Mouse (Mus musculus) embryo, embryonic 10.5 days (tissue): ENCODE measurements around the gene Itgb5.

Experiments
- DNase-seq: peaks from one replicate; pipeline ENCODE4 v3.0.0-alpha.2; 2015; ENCODE audit warnings: low spot score

The Itgb5 gene

DNA sequence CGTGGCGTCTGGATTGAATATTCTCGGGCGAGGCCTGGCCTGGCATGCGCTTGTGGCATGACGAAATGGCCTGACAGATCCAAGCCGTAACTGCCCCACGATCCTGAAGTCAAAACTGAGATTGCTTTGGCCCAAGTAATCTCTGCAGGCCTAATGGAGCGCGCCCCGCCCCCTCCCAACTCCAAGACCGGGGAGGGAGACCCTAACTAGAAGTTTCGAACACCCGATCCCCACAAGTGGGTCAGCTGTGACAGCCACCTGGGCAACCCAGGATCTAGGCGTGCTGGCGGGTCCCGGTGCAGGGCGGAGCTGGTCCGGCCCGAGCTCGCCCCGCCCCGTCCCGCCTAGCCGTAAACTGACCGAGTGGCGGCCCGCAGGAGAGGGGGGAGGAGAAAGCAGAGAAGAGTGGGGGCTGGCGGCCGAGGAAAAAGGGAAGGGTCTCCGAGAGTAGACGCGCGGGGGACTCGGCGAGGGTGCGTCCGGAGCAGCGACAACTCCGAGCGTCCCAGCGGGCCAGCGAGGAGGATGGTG is at the start of gene Itgb5:
Gene Itgb5, plus strand, starts transcription at position 365 of the 531 bp plus-strand sequence.
- DNase-seq = peak; percentile 82

DNA sequence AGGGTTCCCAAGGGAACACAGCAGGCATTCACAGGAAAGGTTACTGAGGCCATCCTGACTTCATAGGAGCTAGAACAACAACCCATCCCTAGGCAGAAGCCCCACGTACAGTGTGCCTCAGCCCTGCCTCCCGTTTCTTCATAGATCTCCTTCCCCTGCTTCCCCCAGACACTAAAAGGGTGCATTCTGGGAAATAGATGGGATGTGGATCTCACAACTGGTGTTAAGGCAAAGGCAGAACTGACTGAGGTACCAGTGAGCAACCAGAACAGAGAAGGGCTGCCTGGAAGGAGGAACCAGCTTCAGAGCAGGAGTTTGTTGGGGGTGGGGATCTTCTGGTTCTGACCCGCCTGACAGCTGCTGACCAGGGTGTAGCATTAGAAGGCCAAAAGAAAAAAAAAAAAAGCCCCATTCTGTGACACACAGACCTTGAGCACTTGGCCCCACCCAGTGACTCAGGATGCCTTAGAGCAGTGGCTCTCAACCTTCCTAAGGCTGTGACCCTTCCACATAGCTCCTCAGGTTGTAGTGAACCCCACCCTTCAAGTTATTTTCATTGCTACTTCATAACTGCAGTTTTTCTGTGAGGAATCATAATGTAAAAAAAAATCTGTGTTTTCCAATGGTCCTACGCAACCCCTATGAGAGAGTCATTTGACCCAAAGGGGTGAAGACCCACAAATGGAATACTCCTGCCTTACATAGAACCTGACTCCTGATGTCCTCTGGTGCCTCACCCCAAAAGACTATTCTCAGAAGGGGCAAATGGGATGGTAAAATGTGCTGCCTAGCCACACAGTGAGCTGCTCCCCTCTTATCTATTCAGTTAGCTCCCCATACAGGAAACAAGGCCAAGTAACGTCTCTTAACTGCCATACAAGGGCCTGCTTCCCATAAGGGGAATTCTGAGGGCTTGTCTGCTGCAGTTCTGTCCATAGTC is 47.4 kb upstream of the Itgb5 start:
- no peak for DNase-seq

DNA sequence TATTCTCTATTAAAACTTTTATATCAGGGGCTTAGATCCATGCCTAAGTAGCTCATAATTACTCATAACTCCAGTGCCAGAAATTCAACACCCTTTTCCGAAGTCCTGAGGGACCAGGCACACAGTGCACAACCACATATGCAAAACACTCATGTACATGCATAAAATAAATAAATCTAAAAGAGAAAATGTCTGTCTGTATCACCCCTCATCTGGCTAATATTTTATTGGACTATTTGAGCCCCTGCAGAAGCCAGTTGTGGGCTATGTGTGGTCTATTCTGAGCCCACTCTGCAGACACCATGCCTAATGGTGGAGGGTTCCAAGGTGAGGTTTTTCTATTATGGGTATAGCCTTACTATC is 46.8 kb upstream of the Itgb5 start:
- no peak for DNase-seq

DNA sequence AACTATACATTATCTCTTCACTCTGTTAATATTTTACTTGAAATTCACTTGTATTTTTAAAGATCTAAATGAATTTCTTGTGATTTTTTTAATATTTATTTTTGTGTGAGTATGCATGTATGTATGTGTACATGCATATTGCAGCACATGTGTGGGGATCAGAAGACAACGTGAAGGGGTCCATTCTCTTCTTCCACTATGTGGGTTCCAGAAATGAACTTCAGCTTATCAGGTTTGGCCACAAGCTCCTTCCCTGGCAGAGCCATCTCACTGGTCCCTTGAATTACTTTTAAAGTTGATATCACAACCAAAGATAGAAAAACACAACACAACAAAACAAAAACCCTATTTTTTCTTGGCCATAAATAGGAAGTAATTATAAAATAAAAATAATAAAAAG is 44.9 kb upstream of the Itgb5 start:
- no peak for DNase-seq

DNA sequence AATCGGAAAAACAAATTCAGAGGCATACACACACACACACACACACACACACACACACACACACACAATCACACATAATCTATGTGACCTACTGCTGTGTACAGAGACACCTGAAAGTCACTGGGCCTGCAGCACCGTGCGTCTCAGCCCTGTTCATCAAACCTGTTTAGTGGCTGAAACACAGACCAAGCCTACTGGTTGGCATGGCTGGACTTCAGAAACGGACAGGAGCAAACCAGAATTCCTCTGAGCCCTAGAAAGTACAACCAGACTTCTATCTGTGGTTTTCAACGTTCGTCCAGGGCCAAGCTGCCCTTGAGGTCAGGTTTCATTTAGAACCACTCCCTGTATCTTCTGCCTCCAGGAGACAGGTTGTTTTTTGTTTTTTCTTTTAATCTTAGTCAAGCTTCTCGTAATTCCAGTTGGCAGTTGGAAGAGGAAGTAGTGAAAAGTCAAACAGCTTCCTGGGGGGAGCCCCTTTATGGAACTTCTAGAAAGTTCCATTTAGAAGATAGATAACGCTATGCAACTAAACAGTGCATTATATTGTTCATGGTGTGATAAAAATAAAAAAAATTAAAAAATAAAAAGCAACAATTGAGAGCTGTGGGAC is 44.3 kb upstream of the Itgb5 start:
- DNase-seq = no peak

DNA sequence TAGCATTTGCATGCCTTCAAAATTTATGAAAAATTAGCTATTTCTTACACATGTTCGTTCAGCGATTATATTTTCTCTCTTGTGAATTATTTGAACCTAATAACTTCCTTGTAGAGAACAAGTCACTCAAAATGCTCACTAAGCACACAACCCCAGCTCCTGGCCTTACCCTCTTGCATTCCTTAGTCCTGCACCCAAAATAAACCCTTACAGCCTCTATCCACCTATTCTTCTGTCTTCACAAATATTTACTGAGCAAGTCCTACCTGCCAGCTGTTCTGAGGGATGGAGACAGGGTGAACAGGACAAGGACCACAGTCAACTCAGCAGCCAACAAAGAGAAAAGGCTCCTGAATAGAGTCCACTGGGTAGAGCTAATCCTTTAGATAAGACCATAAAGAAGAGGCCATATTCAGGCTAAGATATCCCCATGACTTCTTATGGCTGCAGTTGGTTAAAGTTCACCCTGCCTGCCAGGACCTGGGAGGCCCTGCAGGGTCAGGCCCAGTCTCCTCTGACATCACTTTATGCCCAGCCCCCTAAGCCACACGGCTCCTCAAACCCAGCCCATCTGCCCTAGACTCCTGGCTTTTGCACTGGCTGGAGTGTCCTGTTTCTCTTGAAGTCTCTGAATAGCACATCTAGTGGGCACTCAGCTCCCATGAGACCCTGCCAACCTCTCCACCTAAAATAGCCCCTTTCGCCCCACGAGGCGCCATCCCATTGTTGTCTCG is 42.6 kb upstream of the Itgb5 start:
- no peak for DNase-seq

DNA sequence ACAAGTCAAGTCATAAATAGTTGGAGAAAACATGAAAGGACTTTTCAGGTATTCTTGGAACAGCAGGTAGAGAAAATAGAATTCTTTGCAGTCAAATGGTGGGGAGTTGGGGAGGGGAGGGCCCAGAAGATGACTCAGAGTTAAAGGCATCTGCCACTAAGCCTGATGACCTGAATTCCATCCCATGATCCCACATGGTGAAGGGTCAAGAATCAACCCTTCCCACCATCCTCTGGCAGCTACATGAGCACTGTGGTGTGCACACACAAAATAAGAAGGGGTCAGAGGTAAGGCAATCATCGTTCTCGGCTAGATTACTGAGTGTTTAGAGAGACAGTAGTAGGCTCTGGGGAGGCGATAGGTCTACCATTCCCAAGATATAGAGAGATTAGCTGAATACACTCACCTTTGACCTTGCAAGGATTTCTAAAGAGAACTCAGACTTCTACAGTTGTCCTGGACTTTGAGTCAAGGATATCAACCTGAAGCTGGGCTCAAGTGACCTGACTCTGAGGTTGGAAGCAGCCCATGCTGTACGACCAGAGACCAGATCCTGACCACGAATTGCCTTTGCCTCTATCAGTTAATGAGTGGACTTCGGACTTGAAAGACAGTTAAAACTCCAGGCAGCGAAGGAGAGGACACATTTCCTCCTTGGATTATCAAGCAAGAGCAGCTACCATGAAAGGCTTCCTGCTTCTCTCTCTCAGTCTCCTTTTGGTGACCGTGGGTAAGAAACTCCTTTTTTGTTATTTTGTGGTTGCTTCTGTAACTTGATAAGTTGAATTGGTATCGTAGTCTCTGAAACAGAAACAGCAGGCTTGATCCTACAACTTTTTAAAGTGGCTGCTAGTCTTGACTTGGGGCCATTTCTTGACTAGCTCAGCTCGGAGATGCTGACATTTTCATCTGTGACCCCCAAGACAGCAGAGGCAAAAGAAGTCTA is 35.3 kb upstream of the Itgb5 start, which contains the start of gene Muc13:
Gene Muc13, plus strand, starts transcription at position 192 of the 946 bp plus-strand sequence.
- no peak for DNase-seq

DNA sequence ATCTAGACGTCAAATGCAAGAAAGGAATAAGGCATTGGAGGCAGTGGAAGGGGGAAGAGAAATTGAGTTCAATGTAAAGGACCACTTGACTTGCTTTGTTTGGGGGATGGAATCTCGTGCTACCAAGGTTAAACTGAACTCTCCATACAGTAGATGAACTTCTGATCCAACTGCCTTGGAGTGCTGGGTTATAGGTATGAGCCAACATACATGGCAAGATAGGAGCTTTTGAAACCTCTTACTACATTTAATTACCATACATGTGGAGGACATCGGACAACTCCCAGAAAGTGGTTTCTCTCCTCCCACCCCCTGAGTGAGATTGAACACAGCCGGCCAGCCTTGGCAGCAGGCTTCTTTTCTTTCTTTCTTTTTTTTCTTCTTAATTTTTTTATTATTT is 34.4 kb upstream of the Itgb5 start:
- DNase-seq = no peak

DNA sequence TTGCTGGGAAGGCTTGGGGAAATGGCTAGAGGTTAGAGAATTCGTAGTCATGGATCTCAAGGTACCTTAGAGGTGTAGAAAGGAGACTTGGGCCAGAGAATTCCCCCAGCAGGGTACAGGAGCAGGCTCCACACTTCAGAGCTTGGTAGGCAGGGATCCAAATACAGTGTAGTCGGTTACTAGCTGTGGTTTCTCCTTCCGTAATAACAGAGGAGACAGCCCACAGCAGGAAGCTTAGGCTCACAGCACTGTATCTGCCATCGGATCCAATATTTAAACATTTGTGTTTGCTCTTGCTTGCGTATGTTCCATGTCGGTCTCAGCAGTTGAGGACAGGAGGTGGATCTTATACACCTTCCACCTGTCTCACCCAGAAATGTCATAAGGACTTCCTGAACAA is 33.6 kb upstream of the Itgb5 start:
- DNase-seq = no peak

DNA sequence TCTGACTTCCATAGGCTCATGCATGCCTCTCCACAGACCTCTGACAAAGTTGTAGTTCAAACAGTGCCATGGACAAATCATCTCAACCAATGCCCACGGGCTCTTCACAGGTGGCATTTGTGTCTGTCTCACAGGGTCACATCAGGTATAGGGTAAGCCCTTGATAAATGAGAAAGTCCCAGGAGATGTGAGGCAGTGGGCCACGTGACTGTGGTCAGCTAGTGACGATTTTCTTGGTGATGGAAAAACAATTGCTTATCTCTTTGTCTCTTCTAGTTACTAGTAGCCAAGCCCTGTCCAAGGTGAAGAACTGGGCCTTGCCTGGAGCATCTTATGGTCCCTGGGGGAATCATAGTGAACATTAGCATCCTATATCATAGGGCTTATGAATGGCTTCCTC is 32.7 kb upstream of the Itgb5 start:
- DNase-seq = no peak

DNA sequence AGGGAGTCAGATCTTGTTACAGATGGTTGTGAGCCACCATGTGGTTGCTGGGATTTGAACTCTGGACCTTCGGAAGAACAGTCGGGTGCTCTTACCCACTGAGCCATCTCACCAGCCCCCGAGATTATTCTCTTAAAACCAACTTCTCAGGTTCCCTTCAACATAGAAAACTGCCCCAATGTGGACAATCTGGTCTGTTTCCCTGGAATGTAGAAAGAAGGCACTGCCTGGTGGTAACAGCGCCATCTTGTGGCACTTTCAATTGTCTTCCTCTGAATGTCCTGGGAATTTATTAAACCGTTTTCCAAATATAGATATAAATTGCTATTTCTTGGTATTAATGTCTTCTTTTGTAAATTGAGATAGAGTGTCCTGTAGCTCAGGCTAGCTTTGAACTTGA is 31.6 kb upstream of the Itgb5 start:
- DNase-seq = peak; percentile 80

DNA sequence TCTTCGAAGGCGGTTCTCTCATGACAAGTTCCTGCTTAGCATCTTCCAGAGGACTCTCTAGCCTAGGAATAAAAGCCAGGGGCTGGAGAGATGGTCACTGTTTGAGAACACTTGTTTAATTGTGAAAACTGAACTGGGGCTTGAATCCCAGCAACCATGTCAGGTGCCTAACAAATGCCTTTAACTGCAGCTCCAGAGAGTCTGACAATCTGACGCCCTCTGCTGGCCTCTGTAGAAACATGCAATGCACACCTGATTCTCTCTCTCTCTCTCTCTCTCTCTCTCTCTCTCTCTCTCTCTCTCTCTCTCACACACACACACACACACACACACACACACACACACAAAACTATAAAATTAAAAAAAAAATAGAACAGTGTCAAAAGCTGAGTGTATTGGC is 19.5 kb upstream of the Itgb5 start:
- DNase-seq = peak; percentile 27

DNA sequence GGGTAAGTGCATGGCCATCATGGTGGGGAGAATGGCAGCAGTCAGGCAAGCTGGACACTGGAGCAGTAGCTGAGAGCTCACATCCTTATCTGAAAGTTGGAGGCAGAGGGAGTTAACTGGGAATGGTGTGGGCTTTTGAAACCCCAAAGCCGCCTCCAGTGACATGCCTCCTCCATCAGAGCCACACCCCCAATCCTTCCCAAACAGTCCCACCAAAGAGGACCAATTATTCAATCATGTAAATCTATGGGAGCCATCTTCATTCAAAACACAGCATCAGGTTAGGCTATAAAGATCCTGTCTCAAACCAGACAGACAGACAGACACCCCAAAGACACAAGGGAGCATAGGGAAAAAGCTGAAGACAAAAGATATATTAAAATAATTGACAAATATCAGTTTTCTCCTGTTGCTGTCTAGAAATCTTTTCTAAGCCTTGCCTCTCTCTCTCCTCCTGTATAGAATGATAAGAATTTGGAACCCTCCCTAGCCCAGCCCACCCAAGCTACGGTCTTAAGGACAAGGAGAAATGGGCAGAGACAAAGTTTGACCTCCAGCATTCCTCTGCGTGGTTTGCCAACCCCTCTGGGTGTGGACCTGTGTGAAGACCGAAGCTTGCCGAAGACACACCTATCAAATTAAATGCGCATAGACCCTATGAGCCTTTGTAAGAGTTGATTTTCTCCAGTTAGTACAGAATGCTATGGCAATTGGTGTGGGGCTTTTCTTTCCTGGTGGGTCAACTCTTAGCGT is 10.9 kb upstream of the Itgb5 start:
- no peak for DNase-seq

DNA sequence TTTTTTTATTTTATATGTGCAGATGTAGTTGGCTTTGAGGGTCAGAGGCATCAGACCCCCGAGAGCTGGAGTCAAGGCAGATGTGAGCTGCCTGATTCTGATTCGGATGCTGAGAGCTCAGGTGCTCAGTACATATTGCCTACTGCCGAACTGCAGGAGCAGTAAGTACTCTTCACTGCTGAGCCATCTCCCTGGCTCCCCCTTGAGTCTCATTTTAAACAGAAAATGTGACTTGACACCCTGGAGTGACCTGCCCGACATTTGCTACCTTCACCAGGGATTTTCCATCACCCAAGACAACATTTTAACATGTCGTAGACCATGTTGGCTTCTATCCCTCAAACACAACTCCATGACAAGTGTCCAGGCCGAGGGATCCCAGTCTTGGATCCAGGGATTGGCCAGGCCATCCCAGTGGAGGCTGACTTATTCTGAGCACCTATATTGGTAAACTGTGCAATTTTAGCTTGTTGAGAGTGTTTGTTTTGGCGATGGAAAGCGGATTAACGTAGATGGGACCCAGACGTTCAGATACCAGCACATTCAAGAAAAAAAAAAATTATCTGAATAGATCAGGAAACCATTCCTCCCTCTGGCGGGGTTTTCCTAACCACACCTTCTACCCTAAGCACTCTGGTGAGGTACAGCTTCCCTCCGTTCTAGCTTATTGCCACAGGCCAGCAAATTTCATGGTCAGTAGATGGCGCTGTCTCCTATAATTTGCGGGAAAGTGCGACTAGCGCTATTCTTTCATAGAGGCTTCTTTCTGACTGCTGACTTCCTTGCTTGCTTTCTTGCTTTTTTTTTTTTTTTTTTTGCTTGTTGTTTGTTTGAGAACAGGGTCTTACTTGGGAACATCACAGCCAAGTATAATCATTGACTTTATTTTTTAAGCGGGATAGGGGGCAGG is 8.9 kb upstream of the Itgb5 start:
- peak; percentile 95 for DNase-seq

DNA sequence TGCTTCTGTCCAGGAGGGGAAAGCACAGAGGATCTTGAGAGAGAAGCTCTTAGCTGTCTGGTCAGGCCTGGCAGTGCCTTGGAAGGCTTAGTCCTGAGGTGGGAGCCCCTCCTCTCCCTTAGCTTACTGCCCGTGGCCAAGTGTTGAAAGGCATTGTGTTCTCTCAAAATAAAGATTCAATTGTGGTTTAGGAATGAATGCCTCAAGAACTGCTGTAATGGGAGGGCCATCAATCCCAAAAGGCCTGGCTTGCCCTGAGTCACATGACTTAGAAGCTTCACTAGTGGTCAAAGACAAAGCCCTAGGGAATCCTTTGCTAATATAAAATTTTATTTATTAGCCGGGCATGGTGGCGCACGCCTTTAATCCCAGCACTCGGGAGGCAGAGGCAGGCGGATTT is 4.9 kb upstream of the Itgb5 start:
- DNase-seq = no peak

DNA sequence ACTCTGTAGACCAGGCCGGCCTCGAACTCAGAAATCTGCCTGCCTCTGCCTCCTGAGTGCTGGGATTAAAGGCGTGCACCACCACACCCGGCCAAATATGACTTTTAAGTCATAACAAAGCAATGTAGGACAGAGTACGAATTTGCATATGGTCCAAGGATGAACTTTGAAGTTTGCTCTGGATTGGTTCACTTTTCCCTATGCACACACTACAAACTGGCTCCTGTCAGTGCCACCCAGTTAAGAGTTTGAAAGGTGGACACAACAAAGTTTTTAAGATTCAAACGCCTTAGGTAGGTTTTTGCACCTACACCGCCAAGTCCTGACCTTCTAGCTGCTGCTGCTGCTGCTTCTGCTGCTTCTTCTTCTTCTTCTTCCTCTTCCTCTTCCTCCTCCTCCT is 969 bp upstream of the Itgb5 start:
- no peak for DNase-seq

DNA sequence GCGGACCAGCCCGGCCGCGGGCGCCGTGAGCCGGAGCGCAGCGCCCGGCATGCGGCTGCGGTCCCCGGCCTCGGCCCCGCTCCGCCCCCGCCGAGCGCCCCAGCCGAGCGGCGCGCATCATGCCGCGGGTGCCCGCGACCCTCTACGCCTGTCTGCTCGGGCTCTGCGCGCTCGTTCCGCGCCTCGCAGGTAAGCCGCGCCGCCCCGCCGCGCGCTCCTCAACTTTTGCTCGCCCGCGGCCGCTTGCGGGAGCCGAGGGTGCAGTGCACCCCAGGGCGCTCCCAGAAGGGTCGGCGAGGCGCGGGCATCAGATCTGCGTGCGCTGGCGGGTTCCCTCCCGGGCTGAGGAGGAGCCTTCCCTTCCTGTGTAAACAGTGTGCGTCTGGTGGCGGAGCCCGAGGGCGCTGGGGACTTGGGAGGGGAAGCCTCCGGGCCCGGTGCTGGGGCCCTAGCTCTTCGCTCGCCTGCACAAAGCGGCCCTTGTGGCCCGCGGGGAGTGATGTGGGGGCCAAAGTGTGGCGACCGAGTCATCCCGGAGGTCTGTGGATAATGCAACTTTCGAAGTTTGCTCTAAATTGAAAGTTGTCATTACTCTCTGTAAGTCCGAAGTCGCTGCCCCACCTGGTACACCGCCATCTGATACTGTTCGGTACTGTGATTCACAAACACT is 512 bp downstream of the Itgb5 start:
- DNase-seq = peak; percentile 58

DNA sequence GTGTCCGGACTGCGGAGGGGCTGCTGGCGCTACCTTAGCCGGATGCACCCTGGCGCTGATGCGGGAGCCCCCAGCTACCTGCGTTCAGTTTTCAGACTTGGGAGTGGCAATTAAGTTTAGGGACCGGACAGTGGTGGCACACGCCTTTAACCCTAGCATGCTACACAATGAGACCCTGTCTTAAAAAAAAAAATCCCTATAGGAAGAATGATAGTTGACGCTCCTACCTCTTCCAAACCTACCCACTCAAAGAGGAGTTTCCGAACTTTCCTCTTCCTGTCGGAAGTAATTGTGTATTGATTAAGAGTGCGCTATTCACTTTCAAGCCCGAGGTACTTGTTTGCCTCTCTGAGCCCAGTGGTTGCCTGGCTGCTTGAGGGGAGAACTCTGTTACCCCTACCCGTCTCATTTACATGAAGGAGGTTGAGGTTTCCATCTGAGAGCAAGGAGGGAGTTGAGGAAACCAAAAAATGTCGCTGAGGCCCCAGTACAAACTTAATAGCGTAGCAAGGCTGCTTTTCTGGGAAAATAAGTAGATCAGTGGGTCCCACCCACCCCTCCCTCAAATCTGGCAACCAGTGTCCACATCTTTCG is 1.1 kb downstream of the Itgb5 start:
- DNase-seq = peak; percentile 57

DNA sequence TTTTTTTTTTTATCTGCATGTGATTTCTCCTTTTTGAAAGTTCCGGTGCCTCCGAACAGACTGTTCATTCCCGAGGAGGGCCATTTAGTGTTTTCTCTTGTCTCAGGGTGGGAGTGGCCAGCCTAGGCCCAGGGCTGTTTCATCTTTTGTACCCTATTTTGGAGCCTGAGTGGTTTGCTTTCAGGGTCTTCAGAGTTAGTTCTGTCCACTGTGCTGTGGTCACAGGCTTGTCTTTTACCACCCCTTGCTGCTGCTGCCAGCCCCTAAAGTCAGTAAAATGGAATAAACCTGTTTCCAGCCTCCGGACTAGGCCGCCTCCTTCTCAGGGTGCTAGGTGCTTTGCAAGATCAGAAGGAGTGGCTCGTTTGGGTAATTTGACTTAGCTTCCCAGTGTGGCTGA is 2.6 kb downstream of the Itgb5 start:
- no peak for DNase-seq
